Mouse (Mus musculus) embryonic fibroblast, embryonic 13.5 days (primary cell): Measurements from ENCODE around the gene 4930444G20Rik. TPM values are rescaled to one million over a fixed set of nuclear protein-coding genes. Genes with fewer than 3 reads are reported as not detected.

ENCODE experiments used
- H3K27ac ChIP-seq: 2 replicates; pipeline ENCODE4 v1.5.1; 2012; ENCODE audit warnings: low read length, control low read depth, inconsistent platforms; ENCODE audit not compliant: insufficient read depth
- H3K4me1 ChIP-seq: 2 replicates; pipeline ENCODE4 v1.6.1; 2011; ENCODE audit warnings: low read length; ENCODE audit not compliant: control insufficient read depth, insufficient read depth
- H3K4me3 ChIP-seq: 2 replicates; pipeline ENCODE4 v1.5.1; 2011; ENCODE audit warnings: mild to moderate bottlenecking, control low read depth, low read length; ENCODE audit not compliant: insufficient read depth
- CTCF ChIP-seq: IDR thresholded peaks from 2 replicates; pipeline ENCODE4 v1.5.1; 2011; ENCODE audit warnings: mild to moderate bottlenecking, control low read depth, low read length, moderate library complexity, borderline replicate concordance; ENCODE audit not compliant: insufficient read depth
- POLR2A ChIP-seq: IDR thresholded peaks from 2 replicates; pipeline ENCODE4 v1.6.1; 2011; ENCODE audit warnings: low read depth, mild to moderate bottlenecking, control low read depth, low read length, moderate library complexity
- polyA plus RNA-seq: library from polyadenylated mRNA; stranded (reverse); fragments of >200 nt; gene quantifications from 2 replicates; pipeline ENCODE4 v1.2.4, GENCODE M21; 2011; ENCODE audit warnings: low read depth; ENCODE audit not compliant: missing spikeins, insufficient read length

The 4930444G20Rik gene
- polyA plus RNA-seq, 1 experiment = not detected

GRCm38 (mm10) chr10:22018618-22019017 is 49.3 kb downstream of the 4930444G20Rik start:
- Histone ChIP-seq H3K4me1 (no peaks in the 10 kb centered on the region), H3K4me3 (no peak overlapping the region), H3K27ac (no peak overlapping the region)
- TF ChIP-seq CTCF (no peak), POLR2A (no peak)

GRCm38 (mm10) chr10:22017469-22018159 is 50.3 kb downstream of the 4930444G20Rik start:
- no peaks in the 10 kb centered on the region for H3K4me1 ChIP-seq
- TF ChIP-seq CTCF (no peak), POLR2A (no peak)

More at GRCm38 (mm10) chr10:22017469-22018159, 50.3 kb downstream of the 4930444G20Rik start:
- Histone ChIP-seq H3K4me3 (no peak overlapping the region), H3K27ac (no peak overlapping the region)

Other genes with a start within 250 kb of the 4930444G20Rik start
- 122 and 205 TPM in 2 replicates for gene Sgk1, start 185.9 kb downstream of the 4930444G20Rik start, polyA plus RNA-seq
- 1.7 and 2.2 TPM in 2 replicates for gene E030030I06Rik, start 81.2 kb upstream of the 4930444G20Rik start, polyA plus RNA-seq
- 39.7 and 56.9 TPM in 2 replicates for gene Raet1e, start 90.5 kb upstream of the 4930444G20Rik start, polyA plus RNA-seq
- gene H60b, start 90.5 kb upstream of the 4930444G20Rik start, polyA plus RNA-seq = 0.77 and 4.3 TPM in 2 replicates